Mouse (Mus musculus) gastrocnemius, postnatal 10 days (tissue): ENCODE measurements at regions not wholly inside any gene's neighbourhood (a gene's known extent, or its start where the extent isn't known, plus 50 kb on each side); places are given as distances from the start of the nearest gene placed in this dataset.

ENCODE experiments used
- DNase-seq: peaks from one replicate; pipeline ENCODE4 v3.0.0; 2021; ENCODE audit warnings: mixed read lengths

DNA sequence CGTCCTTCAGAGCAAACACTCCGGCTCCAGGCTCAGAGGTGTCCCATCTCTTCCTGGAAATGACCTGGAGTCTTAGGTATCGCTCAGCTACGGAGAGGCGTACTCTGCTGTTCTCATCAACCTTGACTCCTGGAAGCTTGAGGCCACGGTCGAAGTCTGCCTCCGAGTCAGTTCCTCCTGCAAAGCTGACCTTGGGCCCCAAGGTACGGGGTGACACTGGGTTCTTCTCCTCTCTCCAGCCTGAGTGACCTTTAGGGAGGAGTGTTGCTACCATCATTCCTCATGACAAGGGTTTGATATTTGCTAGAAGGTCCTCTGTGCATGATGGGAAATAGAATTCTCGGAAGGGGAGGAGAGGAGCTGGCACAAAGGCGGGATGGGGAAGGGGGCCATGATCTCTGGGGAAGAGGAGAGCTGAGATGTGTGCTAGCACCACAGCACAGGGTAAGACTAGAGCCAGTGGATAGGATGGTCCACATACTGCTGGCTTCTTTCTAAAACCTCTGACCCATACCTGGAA, 469.0 kb downstream of the Rps24 start:
- DNase-seq: no peak

DNA sequence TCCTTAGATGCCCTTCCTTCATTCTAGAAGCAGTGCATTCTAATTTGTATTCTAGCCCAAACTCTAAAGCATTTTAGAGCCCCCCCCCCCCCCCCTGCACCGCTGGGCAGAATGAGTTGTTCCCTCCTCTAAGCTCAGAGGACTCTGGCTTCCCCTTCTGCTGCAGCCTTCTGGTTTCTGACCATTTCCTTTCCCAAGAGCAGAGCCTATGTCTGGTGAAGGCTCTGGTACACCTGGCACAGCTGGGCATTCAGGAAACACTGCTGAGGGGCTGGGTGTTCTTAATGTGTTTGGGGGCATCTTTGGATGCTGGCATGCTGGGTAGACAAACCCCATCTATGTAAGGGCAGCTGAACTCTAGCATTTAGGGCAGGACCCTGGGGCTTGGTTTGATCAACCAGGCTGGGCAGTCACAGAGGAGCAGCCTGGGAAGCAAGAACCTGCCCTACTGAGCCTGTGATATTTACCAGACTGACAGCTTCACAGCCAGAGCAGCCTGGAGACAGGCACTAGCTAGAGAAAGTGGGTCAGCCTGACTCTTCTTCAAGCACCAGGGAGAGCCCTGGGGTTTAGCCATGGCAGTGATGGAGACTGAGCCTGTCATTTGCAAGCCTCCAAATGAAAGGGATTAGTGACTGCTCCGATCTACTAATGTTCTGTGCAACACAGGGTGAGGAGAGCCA, 469.7 kb downstream of the Rps24 start:
- DNase-seq: no peak

DNA sequence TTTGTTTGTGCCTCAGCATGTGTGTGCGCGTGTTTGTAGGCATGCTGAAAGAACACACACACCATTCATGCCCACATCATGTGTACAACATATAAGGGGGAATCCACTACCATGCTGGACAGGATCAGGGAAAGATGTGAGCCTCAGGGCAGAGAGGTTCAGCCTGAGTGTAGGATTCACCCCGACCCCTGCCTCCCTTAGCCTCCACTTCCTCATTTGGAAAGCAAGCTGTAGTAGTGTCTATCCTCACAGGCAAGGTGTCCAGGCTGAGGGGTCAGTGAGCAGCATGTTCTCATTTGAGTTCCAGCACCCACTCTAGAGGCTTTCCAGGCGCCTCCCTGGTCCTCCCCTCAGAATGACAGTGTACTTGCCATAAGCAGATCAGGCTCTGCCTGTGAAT, 470.5 kb downstream of the Rps24 start:
- DNase-seq: no peak

DNA sequence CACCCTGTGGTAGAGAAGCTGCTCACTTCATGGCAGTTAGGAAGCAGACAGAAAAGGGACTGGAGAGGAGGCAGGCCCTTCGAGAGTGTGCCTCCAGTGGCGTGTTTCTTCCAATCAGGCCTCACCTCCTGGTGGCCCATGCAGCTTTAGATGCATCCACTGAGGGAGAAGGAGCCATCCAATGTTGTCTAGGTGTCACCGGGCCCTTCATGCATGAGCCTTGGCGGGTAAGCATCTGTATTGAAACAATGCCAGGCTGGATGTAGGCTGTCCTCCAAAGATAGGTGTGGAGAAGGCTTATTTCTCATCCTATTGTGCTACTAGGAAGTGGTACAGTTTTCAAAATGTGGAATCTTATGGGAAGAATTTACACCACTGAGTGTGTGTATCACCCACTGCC, 471.9 kb downstream of the Rps24 start:
- no peak for DNase-seq

DNA sequence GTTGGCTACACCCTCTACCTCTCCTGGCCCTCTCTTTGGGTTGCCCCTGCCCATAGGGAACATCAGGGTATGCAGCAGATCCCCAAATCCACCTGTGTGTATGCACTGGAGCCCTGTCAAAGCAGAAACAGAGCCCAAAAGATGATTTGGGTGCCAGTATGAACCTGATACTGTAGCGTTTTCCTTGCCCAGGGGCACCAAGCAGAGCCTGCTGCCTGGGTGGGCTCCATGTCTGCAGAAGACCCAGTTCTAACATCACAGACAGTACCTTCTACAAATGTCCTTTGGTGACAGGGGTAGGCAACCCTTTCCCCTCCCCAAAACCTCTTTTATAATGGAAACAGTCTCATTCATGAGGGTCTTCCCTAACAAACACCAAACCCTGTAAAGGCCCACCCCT, 472.5 kb downstream of the Rps24 start:
- DNase-seq: no peak

DNA sequence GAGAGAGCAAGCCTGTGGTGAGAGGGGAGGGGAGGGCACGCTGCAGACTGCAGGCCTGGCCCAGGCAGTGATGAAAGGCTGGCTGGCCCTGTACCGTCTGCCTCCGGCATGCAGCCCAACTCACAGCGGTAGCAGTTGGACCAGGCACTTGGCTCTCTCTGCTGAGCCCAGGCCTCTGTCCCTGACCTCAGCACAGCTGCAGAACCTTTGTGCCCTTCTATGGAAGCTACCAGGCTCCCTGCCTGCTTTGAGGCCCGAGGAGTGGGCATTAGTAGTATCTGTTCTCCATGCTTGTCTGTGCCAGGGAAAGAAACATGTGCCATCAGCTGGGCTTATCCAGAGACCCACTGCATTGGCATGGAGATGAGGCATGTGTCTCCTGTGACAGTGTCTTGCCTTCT, 473.2 kb downstream of the Rps24 start:
- DNase-seq: peak; percentile 67

DNA sequence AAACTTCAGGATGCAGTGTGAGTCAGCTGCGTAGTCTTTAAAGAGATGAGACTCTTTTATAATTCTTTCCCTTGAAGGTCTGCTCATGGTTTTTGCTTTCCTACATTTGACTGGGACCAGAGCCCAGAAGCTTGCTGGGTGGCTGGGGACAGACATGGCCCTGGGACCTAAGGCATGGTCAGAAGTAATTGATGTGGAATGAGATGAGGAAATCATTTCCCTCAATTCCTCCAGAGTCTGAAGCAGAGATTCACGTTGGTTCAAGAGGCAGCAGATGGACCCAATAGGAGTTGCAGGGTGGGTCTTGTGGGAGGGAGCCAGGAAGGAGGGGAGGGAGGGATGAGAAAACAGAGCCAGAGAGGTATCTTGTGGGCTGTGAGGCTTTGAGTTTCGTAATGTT, 473.9 kb downstream of the Rps24 start:
- no peak for DNase-seq

DNA sequence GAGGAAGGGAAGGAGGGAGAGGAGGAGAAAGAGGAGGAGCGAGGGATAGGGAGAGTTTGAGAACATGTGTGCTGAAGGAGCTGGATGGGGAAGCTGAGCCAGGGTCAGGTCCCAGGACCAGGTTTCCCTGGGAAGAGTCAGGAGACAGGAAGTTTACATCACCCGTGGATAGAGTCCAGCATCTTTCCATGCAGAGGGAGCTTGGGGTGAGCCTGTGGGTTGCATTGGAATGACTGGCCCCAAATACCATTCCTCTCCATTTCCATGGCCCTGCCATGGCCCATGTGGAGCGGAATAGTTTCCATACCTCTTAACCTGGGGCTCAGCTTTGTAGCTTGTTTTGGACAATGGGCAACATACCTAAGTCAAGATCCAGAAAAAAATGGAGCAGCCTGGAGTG, 474.8 kb downstream of the Rps24 start:
- no peak for DNase-seq

DNA sequence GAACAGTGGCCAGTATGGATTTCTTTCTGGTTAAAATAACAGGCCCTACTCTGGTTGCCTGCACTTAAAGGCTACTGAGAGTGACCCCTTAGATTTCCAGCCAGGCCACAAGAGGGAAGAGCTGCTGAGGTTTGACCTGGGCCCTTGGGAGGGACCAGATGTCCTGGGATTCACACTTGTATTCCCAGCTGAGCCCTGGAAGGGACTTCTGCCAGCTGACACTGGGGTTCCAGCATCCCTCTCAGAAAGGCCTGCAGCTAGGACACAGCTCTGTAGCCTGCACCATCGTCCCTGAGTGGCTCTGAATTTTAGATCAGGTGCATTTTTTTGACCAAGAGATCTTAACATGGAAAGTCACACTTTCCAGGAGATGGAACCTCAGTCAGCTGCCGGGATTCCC, 482.7 kb downstream of the Rps24 start:
- DNase-seq: no peak

DNA sequence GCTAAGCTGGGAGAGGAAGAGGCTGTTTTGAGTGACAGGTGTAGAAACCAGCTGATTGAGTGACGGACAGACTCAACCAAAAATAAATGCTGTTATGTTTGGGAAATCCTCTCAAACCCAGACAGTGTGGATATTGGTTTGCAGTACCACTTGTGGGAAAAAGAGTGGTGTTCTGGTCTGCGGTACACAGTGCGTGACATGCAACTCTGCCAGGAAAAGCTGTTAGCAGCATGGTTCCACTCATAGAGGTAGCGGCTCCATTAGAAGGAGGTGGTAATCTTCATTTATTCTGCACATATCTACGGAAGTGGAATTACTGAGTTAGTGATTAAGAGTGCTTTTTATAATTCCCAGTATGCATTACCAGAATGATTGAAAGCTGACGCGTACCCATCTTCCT, 485.4 kb downstream of the Rps24 start:
- DNase-seq: no peak

DNA sequence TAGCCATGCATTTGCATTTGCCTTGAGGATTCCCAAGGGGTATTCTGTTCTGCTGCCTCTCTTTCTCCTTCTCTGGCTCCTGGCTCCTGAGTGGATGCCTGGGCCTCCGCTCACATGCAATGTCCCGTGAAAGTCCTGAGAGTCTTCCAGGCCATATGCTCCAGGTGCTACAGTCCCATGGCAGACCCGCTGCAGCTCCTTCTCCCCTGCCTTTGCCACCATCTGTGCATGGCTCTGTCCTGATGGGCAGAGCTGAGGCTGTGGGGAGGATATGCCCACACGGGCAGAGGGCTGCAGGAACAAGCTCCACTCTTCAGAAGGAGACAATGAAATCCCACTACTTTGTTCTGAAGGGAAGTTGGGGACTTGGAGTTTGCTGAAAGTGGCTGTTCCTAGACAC, 485.9 kb upstream of the Zmiz1 start:
- no peak for DNase-seq

DNA sequence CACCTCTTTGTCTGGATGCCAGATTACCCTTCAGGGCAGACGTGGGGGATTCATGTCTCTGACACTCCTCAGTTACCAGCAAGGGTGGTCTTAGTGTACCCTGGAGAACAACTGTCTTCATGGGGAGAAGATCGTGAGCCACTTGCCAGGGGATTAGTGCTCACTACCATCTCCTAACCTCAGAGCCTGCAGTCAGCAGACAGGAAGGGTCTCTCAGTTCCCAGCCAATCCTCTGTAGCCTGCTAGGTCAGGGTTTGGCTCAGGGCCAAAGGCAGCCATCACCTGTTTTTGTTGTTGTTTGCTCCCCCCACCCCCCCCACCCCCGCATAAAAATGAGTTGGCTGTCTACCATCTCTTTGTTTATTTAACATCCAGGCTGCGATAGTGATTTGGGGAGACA, 485.4 kb upstream of the Zmiz1 start:
- no peak for DNase-seq

DNA sequence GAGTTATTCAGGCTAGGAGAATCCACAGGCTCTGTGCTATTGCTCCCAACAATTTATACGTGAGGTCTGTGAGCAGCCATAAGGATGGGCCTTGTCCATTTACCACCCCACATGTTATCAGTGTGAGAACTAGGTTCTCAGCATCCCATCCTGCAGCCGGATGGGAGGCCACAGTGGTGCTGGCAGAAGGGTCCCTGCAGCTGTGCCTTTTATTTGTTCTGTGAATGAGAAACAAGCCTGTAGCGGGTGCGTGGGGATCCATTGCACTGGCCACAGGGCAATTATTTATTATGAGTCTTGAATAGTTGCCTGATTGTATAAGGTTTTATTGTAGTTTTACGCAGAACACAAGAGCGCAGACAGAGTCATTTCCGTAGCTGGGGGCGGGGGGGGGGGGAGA, 476.5 kb upstream of the Zmiz1 start:
- no peak for DNase-seq

DNA sequence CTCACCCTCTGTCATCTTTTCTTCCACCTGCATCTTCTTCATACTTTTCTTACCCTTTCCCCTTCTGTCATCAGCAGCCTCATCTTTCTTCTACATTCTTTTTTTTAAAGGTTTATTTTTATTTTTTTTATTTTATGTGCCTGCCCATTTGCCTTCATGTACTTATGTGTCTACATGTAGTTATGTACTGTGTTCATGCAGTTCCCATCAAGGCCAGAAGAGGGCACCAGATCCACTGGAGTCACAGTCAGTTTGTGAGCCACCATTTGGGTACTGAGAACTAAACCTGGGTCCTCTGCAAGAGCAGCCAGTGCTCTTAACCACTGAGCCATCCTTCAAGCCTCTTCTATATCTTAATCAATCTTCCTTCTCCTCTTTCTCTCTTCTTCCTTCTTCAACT, 475.7 kb upstream of the Zmiz1 start:
- DNase-seq: no peak

DNA sequence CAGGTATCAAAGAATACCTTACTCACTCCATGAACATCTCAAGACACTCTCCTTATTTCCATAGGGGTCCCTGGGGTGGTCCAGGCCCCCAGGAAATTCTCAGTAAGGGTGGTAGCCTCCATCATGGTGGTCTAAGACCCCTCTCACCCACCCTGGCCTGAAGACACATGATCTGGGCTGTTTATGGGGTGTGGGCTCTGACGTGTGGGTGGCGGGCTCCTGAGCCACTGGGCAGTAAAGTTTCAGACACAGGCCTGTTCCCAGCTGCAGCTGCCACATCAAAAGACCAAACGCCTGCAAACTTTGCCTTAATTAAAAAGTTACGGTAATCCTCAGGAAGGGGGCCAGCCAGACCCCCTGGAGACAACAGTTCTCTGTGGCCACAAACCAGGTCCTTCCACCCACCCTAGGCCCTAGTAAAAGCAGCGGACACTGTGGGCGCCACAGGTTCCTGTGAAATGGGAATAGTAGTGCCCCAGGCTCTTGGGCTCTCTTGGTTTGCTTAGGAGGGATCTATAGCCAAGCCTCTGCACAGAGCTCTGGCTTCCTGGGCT, 473.1 kb upstream of the Zmiz1 start:
- DNase-seq: no peak

DNA sequence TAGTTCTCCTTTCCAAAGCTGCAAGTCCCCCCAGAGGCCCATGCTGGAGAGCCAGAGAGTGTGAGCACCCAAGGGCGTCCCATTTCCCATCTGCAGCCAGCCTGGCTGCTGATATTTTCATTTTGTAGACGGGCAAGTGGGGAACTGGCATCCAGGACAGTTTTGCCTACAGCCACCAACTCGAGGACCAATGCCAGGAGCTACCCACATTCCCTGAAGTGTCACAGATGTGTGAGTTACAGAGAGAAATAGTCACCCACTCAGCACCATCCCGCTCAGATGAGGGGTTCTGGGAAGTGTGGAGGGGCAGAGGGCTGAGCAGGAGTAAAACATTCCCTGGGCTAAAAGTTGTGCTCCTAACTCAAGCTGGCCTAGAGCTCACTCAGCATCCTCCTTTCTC, 472.6 kb upstream of the Zmiz1 start:
- no peak for DNase-seq

DNA sequence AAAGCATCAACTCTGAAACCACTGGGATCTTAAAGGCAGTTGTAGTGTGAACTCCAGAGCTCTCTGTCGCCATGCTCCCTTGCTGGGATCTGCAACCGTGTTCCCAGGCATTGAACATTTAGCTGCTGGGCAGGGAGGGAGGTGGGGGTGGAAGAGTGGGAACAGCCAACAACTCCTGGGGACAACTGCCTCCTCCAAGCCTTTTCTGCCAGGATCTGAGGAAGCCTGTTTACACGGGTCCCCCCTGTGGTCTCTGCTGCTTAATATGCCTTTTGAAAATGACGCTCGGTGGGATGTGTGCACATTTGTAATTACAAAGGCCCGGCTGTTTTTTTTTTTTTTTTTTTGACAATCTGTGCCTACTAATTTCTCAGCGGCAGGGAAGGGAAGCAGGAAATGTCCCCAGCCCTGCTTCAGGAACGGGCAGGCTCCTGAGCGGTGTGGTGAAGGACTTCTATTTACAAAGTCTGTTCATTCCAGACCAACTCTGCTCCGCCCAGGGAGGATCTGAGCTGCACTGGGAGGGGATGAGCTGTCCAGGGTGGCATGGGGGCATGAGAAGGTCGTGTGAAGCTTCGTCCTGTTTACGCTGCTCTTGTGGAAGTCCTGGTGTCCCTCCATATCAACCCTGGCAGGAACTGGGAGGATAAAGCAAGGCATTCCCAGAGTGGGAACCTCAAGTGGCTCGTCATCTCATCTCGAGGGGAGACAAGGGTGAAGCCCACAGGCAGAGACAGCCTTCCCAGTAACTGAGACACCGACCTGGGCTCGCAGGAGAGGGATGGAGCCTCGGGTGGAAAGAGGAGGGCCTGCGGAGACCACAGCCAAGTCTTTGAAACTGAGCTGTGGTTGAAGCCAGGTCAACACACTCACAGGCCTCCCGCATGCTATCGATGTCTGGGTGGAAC, 465.0 kb upstream of the Zmiz1 start:
- no peak for DNase-seq

DNA sequence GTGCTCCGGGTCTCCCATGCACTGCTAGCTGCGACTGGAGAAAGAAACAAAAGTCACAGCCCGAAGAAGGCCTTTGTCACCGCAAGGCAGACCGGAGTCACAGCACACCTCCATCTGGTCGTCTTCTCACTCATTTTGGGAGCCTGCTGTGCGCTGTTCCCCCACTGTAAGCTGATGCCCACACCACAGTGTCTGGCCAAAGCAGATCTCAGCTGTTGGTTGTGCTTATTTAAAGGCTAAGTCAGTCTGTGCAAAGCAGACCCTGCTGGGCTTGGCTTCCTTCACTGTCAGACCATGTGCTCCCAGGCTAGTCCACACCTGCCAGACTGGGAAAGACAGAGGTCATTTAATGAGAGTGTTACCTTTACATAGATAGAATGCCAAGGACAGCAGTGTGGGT, 463.8 kb upstream of the Zmiz1 start:
- DNase-seq: no peak

DNA sequence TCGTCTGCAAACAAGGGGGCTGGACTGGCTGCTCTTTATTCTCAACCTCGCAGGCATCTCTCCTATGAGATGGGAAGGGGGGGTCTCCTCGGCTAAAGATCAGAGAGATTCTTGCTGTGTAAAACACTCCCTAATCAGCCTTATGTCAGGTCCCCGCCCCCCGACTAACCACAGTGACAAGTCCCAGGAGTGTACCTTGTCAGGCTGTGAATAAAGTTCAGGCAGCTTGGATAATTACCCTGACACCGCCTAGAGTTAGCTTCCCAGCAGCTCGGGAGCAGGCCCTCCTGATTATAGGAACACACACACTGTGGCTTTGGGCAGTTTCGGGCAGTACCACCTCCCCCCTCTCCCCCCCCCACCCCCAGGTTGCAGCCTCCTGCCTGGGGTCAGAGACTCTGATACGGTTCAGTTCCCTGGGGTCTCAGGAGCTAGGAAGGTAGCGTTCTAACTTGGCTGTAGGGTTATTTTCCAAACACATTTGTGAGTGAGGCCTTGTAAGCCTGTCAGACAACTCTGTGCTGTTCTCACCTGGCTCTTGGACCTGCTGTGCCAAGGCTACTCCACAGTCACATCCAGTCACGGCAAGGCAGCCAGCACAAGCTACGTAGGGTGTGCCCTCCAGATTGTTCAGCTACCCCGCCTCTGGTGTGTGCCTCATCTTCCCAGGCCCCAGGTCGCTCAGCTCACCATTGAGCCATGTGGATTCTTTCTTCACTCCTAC, 461.0 kb upstream of the Zmiz1 start:
- DNase-seq: no peak

DNA sequence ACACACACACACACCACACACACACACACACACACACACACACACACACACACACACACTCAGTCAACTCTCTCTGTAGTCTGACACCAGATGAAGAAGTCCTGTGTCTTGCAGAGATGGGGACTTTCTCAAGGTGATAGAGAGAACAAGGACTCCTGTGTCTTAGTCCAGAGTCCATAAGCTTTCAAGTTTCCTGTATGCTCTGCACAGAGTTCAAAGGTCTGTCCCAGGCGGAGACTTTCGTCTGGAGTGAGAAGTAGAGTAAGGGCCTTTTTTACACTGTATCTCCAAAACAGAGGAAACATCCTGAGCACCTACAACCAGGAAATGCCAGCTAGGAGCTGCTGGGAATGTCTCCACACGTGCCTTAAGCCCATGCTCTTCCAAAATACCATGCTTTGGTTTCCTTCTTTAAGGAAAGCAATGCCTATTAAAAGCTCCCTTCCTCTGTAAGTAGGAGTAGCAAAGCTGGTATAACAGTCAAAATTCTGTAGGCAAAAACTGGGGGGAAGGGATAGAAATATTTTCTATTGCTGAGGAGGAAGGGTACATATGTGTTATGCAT, 459.9 kb upstream of the Zmiz1 start:
- DNase-seq: no peak

DNA sequence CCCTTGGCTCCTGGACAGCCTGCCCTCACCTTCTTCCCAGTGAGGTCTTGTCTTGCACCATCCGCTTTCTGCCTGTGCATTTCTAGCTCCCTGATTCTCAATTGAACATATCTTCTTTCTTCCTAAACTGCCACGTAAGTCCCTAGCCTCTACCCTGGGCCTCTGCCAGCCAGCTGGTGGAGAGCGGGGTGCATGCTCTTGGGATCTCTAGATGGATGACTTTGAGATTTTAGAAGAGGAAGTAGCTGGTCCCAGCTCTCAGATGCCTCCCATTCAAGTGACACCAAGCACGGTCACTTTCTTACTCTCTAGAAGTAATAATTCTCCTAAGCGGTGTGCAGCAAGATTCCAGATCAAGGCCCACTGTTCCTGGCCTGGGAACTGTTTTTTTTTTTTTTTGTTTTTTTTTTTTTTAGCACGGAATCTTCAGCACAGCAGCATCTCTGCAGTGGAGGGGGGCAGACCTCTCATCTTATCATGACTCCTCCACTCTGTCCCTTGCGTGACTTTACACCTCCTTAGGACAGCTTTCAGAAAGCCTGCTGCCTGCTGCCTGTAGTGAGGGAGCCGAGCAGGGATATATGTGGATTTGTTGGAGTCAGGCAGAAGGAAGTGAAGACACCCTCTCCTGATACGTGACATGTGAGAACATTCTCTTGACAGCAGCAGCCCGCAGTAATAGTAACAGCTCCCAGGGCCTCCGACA, 453.6 kb upstream of the Zmiz1 start:
- no peak for DNase-seq

DNA sequence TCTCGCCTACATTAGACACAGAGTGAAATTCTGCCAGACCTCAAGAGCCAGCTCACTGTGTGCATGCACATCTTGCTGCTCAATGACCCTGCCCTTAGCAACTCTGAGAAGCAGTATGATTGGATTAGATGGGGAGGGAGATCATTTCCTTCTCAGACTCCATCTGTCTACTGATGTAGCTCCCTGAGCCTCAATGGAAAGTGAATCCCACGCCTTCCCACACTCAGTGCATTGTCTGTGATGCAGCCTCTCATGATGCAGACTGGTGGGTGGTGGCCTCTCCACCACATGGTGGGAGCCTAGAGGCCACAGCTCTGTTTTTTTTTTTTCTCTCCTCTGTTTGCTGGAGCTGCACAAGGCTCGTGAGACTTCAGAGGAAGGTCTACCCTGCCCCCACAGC, 447.1 kb upstream of the Zmiz1 start:
- no peak for DNase-seq
